Mouse (Mus musculus) cortical plate, adult 2 months (tissue): ENCODE data around the gene Slc16a10. TPM values are rescaled to one million over a fixed set of nuclear protein-coding genes. Genes with fewer than 3 reads are reported as not detected.

Experiments used
- H3K27ac ChIP-seq: fragments of 200-500 bp; 2 replicates; pipeline ENCODE4 v1.5.1; 2012; ENCODE audit warnings: low read length, control low read depth, inconsistent platforms; ENCODE audit not compliant: insufficient read depth
- H3K4me1 ChIP-seq: fragments of 200-500 bp; 2 replicates; pipeline ENCODE4 v1.6.1; 2011; ENCODE audit warnings: low read length; ENCODE audit not compliant: control insufficient read depth, insufficient read depth
- H3K4me3 ChIP-seq: fragments of 200-500 bp; 2 replicates; pipeline ENCODE4 v1.5.1; 2011; ENCODE audit warnings: mild to moderate bottlenecking, low read length, control low read depth; ENCODE audit not compliant: insufficient read depth
- CTCF ChIP-seq: fragments of 200-500 bp; IDR thresholded peaks from 2 replicates; pipeline ENCODE4 v1.5.1; 2011; ENCODE audit warnings: mild to moderate bottlenecking, control low read depth, low read length; ENCODE audit not compliant: insufficient read depth; ENCODE audit errors: extremely low read depth
- POLR2A ChIP-seq: fragments of 200-500 bp; IDR thresholded peaks from 2 replicates; pipeline ENCODE4 v1.6.1; 2011; ENCODE audit warnings: mild to moderate bottlenecking, low read length, control low read depth; ENCODE audit not compliant: insufficient read depth; ENCODE audit errors: extremely low read depth
- polyA plus RNA-seq: library from polyadenylated mRNA; depleted of rRNA; stranded (reverse); fragments of >200 nt; gene quantifications from 2 replicates; pipeline ENCODE4 v1.2.3, GENCODE M21; 2012

Gene Slc16a10
- polyA plus RNA-seq, 1 experiment: 3.0 TPM

GRCm38 (mm10) chr10:40083556-40083955 is 58.5 kb downstream of the Slc16a10 start:
- TF ChIP-seq CTCF (no peak), POLR2A (no peak)
- H3K4me1 ChIP-seq: peaks cover 5% of the 10 kb centered on the region; the same call in 1 of the 2 replicates
- no peak overlapping the region for H3K4me3 ChIP-seq
- H3K27ac ChIP-seq: no peak overlapping the region

GRCm38 (mm10) chr10:40082668-40083067 is 59.4 kb downstream of the Slc16a10 start:
- Histone ChIP-seq H3K27ac (no peak overlapping the region), H3K4me3 (no peak overlapping the region), H3K4me1 (peaks cover 5% of the 10 kb centered on the region; the same call in 1 of the 2 replicates)
- no peak for TF ChIP-seq POLR2A
- TF ChIP-seq CTCF: no peak

GRCm38 (mm10) chr10:40080533-40080932 is 61.5 kb downstream of the Slc16a10 start:
- H3K4me1 ChIP-seq: peaks cover 3% of the 10 kb centered on the region; the same call in 1 of the 2 replicates
- no peak for TF ChIP-seq POLR2A
- TF ChIP-seq CTCF: no peak

GRCm38 (mm10) chr10:40079256-40079655 is 62.8 kb downstream of the Slc16a10 start:
- no peak overlapping the region for H3K4me3 ChIP-seq
- TF ChIP-seq POLR2A (no peak), CTCF (no peak)
- H3K27ac ChIP-seq: no peak overlapping the region
- H3K4me1 ChIP-seq: peaks cover 2% of the 10 kb centered on the region; the same call in 1 of the 2 replicates

More at GRCm38 (mm10) chr10:40080533-40080932, 61.5 kb downstream of the Slc16a10 start:
- H3K4me3 ChIP-seq: no peak overlapping the region
- no peak overlapping the region for H3K27ac ChIP-seq

- H3K4me3 ChIP-seq: no peak overlapping the region
- TF ChIP-seq POLR2A: no peak
- TF ChIP-seq CTCF: no peak
- no peak overlapping the region for H3K27ac ChIP-seq
- no peaks in the 10 kb centered on the region for H3K4me1 ChIP-seq
Measured at GRCm38 (mm10) chr10:40077960-40078353, 64.1 kb downstream of the Slc16a10 start.

- TF ChIP-seq POLR2A: no peak
- no peak for TF ChIP-seq CTCF
- no peak overlapping the region for H3K27ac ChIP-seq
Measured at GRCm38 (mm10) chr10:40077346-40077959, 64.6 kb downstream of the Slc16a10 start.

GRCm38 (mm10) chr10:40073608-40074007 is 68.5 kb downstream of the Slc16a10 start:
- Histone ChIP-seq H3K27ac (no peak overlapping the region), H3K4me3 (no peak overlapping the region), H3K4me1 (peaks cover under 1% of the 10 kb centered on the region; the same call in 1 of the 2 replicates)
- TF ChIP-seq CTCF (no peak), POLR2A (no peak)

More at GRCm38 (mm10) chr10:40077346-40077959, 64.6 kb downstream of the Slc16a10 start:
- no peak overlapping the region for H3K4me3 ChIP-seq
- no peaks in the 10 kb centered on the region for H3K4me1 ChIP-seq

GRCm38 (mm10) chr10:40070684-40071083 is 71.4 kb downstream of the Slc16a10 start:
- Histone ChIP-seq H3K27ac (no peak overlapping the region), H3K4me3 (no peak overlapping the region), H3K4me1 (peaks cover 2% of the 10 kb centered on the region; the same call in 1 of the 2 replicates)
- TF ChIP-seq CTCF: no peak
- no peak for TF ChIP-seq POLR2A

- Histone ChIP-seq H3K27ac (no peak overlapping the region), H3K4me1 (peaks cover 2% of the 10 kb centered on the region; the same call in 1 of the 2 replicates), H3K4me3 (no peak overlapping the region)
- TF ChIP-seq CTCF (no peak), POLR2A (no peak)
Measured at GRCm38 (mm10) chr10:40069270-40069669, 72.8 kb downstream of the Slc16a10 start.

- no peak overlapping the region for H3K27ac ChIP-seq
- TF ChIP-seq CTCF: no peak
- TF ChIP-seq POLR2A: no peak
- no peak overlapping the region for H3K4me3 ChIP-seq
Measured at GRCm38 (mm10) chr10:40068595-40068994, 73.5 kb downstream of the Slc16a10 start.

GRCm38 (mm10) chr10:40067529-40067928 is 74.5 kb downstream of the Slc16a10 start:
- H3K4me1 ChIP-seq: peaks cover 2% of the 10 kb centered on the region; the same call in 1 of the 2 replicates
- TF ChIP-seq POLR2A (no peak), CTCF (no peak)
- no peak overlapping the region for H3K27ac ChIP-seq
- H3K4me3 ChIP-seq: no peak overlapping the region

More at GRCm38 (mm10) chr10:40068595-40068994, 73.5 kb downstream of the Slc16a10 start:
- peaks cover 2% of the 10 kb centered on the region; the same call in 1 of the 2 replicates for H3K4me1 ChIP-seq
